Mouse (Mus musculus): ENCODE results near the gene Csgalnact2. TPM values are rescaled to one million over a fixed set of nuclear protein-coding genes. Genes with fewer than 3 reads are reported as not detected.
A peak's percentile ranks its signal among the peaks of the same experiment; 100 is the strongest.

Csgalnact2 gene
- polyA plus RNA-seq, 1 experiment from 2014 or later, result 6.1 TPM

DNA sequence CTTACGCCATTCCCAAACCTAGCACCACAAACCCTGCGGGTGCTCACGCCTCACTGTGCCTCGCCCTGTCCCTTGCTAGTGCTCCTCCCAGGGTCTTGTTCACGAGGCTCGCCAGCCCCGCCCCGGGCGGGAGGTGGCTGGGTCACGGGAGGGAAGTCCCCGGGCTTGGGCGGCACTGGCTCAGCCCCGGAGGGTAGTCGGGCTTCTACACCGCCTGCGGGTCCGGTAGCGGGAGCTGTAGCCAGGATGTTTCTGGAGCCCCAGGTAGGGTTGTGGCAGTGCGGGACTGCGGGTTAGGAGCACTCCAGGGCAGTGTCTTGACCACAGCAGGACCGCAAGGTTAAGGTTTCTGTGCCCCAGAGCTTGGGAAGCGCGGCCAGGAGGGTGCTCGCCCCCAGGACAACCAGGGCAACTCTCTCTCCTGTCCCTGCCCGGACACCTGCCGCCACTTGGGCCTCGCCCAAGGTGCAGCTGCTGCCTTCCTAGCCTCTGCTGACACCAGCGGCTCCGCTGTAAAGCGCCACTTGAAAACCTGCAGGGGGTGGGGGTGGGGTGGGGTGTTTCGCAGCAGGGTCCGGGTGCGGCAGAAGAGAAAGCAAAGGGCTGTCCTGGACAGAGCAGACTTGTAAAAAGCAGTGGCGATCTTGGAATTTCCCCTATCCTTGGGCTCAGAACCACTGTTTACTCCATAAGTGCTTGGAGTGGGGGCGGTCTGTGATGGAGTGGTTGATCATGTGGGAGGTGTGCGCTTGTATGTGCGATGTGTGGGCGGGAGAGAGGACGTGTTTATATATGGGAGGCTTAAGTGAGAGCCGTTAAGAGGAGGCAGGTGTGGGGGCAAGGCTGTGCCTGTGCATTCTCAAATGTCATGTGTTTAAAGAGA is 72.5 kb downstream of the Csgalnact2 start:
- no peak for DNase-seq (ENCODE audit: extremely low spot score, low spot score)
- H3K27ac ChIP-seq, result peak overlapping the region; percentile 40
- 2% methylated on average over 40 of the region's 40 CpGs for WGBS
- peak overlapping the region; percentile 62 for H3K4me3 ChIP-seq
- peaks cover 22% of the 10 kb centered on the region for H3K4me1 ChIP-seq
- no peaks in the 10 kb centered on the region for H3K9me3 ChIP-seq
- H3K36me3 ChIP-seq (replicated peaks), result no peaks in the 10 kb centered on the region
- H3K27me3 ChIP-seq (ENCODE audit: poor library complexity, severe bottlenecking), result peaks cover 50% of the 10 kb centered on the region

DNA sequence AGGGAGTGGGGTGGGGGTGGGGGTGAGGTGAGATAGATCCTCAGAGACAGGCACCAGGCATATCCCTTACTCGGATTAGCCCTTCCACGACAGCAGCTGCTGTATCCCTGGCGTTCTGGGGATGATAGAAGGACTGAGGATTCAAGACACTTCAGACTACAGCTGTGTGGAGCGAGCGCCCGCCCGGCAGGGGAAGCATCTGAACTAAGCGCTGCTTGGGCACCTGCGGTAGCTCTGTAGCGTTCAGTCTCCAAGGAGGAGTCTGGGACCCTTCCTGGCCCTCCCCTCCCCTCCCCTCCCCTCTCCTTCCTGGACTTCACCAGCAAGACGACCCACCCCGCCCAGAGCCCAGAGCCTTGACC is 73.1 kb downstream of the Csgalnact2 start:
- H3K36me3 ChIP-seq (replicated peaks), result no peaks in the 10 kb centered on the region
- peaks cover 22% of the 10 kb centered on the region for H3K4me1 ChIP-seq
- peaks cover 50% of the 10 kb centered on the region for H3K27me3 ChIP-seq (ENCODE audit: poor library complexity, severe bottlenecking)
- peak overlapping the region; percentile 40 for H3K27ac ChIP-seq
- 1% methylated on average over 12 of the region's 12 CpGs for WGBS
- H3K9me3 ChIP-seq, result no peaks in the 10 kb centered on the region
- H3K4me3 ChIP-seq, result peak overlapping the region; percentile 62
- peak; percentile 44 for DNase-seq (ENCODE audit: extremely low spot score, low spot score)

DNA sequence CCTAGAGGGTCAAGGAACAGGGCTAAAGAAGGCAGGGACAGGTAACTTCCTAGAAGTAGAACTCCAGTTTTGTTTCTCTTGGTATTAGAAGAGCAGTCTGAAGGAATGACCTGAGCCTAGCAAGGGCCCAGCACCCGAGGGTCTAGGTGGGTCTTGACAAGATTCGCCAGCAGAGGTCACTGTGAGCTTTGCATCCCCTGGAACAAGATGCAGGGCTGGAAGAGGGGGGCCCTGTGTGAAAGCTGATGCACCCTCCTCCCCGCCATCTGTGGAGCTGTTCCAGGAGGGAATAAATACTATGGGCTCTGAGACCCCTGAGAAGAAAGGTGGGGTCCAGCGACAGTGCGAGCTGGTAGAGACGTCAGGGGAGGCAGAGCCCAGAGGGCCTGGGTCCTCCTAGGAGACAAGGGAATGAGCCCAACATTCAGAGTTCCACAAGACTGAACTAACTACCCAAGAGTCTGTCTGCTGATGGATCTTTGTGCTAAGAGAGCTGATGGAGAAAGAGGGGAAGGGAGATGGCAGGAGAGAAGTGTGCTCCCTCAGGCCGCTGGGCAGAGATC is 73.9 kb downstream of the Csgalnact2 start:
- Histone ChIP-seq H3K4me3 (peak overlapping the region; percentile 62), H3K4me1 (peaks cover 22% of the 10 kb centered on the region), H3K36me3 (replicated peaks) (no peaks in the 10 kb centered on the region), H3K27ac (no peak overlapping the region), H3K9me3 (no peaks in the 10 kb centered on the region), H3K27me3 (ENCODE audit: poor library complexity, severe bottlenecking) (peaks cover 50% of the 10 kb centered on the region)
- peak; percentile 35 for DNase-seq (ENCODE audit: extremely low spot score, low spot score)
- WGBS, result 5% methylated on average over 7 of the region's 7 CpGs

DNA sequence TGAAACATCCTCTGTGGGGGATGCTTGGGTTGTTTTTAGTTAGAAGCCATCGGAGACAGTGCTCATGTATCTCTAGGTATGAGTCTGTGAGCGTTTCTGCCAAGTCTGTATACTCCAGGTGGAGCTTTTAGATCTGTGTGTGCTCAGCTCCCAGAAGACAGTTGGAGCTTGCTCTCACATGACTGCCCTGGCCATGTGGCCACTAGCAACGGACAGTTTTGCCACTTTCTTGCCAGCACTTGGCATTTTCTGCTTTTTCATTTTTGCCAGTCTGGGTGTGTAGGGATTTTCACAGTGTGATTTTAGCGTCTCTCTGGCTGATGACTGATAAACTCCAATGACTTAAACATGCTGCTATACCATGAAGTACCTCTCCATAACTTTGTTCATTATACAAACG is 75.7 kb downstream of the Csgalnact2 start:
- Histone ChIP-seq H3K36me3 (replicated peaks) (no peaks in the 10 kb centered on the region), H3K4me3 (no peak overlapping the region)

DNA sequence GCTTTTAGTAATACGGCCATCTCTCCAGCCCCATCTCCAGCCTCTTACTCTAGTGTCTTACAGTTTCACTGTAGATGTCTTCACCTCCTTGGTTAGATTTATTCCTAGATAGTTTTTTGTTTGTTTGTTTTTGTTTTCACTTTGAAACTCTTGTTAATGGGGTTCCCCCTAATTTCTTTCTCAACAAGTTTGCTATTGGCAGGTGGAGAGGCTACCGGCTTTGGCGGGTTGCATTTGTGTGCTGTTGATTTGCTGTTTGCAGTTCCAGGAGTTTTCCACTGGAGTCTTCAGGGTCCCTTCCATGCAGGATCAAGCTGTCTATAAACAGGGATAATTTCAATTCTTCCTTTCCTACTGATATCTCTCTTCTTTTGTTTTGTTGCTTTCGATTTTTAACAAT is 77.7 kb downstream of the Csgalnact2 start:
- Histone ChIP-seq H3K4me3 (no peak overlapping the region), H3K4me1 (peaks cover 13% of the 10 kb centered on the region), H3K36me3 (replicated peaks) (no peaks in the 10 kb centered on the region), H3K9me3 (0 out of 2 replicates have a peak, but pooled peaks cover 4% of the 10 kb centered on the region), H3K27me3 (ENCODE audit: poor library complexity, severe bottlenecking) (peaks cover 25% of the 10 kb centered on the region), H3K27ac (no peak overlapping the region)
- DNase-seq (ENCODE audit: extremely low spot score, low spot score), result no peak
- WGBS, result 89% methylated on average over 4 of the region's 4 CpGs

More for the DNA sequence above, 75.7 kb downstream of the Csgalnact2 start:
- H3K4me1 ChIP-seq, result peaks cover 22% of the 10 kb centered on the region
- no peak for DNase-seq (ENCODE audit: extremely low spot score, low spot score)
- WGBS, result 85% methylated on average over 5 of the region's 5 CpGs
- no peak overlapping the region for H3K27ac ChIP-seq
- peaks cover 45% of the 10 kb centered on the region for H3K27me3 ChIP-seq (ENCODE audit: poor library complexity, severe bottlenecking)
- 0 out of 2 replicates have a peak, but pooled peaks cover 4% of the 10 kb centered on the region for H3K9me3 ChIP-seq

Small RNAs within 50 kb of the gene (microRNA-seq; reads per million reads assigned to microRNA genes)
- not detected for gene Mir7044

Other genes starting within 250 kb of the Csgalnact2 start
- gene Hnrnpf, start 238.8 kb downstream of the Csgalnact2 start, polyA plus RNA-seq (2016; fragmentation: Nextera tagmentation; extraction: Ambion mirVana), result 890 and 940 TPM in 2 replicates
- gene Fxyd4, start 201.4 kb downstream of the Csgalnact2 start, polyA plus RNA-seq (2016; fragmentation: Nextera tagmentation; extraction: Ambion mirVana), result 2.0 and 2.5 TPM in 2 replicates
- gene Rasgef1a, start 127.7 kb downstream of the Csgalnact2 start, polyA plus RNA-seq (2016; fragmentation: Nextera tagmentation; extraction: Ambion mirVana), result 0.22 TPM in 1 of 2 replicates, not detected in the other
- gene Ret, start 58.6 kb upstream of the Csgalnact2 start, polyA plus RNA-seq (2016; fragmentation: Nextera tagmentation; extraction: Ambion mirVana), result 0.53 and 0.56 TPM in 2 replicates